Mouse (Mus musculus) kidney, adult 2 months (tissue): ENCODE data around the gene Mgat3.
A peak's percentile ranks its signal among the peaks of the same experiment; 100 is the strongest.

Experiments
- CTCF ChIP-seq: fragments of 200-500 bp; conservative IDR thresholded peaks from 2 replicates; pipeline ENCODE4 v1.5.1; 2011; ENCODE audit warnings: low read depth, mild to moderate bottlenecking, control low read depth, low read length, moderate library complexity, mixed read lengths; ENCODE audit not compliant: insufficient read depth, insufficient read length
- POLR2A ChIP-seq: fragments of 200-500 bp; IDR thresholded peaks from one replicate; pipeline ENCODE4 v1.6.1; 2011; ENCODE audit warnings: low read depth, low read length, control low read depth

DNA sequence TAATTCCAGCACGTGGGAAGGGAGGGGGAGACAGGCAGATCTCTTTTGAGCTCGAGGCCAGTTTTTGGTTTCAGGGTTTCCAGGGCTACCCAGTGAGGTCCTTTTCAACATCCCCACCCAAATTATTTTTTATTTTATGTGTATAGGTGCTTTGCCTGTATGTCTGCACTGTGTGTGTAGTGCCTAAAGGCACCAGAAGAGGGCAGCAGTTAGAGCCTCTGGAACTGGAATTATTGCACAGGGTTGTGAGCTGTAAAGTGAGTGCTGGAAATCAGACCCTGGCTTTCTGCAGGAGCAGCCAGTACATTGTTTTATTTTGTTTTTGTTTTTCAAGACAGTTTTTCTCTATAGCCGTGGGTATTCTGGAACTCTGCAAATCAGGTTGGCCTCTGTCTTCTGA, 31.4 kb upstream of the Mgat3 start:
- TF ChIP-seq POLR2A (no peak), CTCF (peak; percentile 24)
